Comparison of ENCODE assay signal across 7 mouse cellular contexts in genomic region chr2:114853715-114854530, GRCm38 (mm10).
DNase-seq lines count a peak whose midpoint lies in the region; ATAC-seq lines count a peak whose summit lies in the region.

No protein-coding gene starts in this region.

- no peaks in the 10 kb centered on the region for H3K4me1 ChIP-seq in intestine, embryonic 14.5 days (replicated peaks; ENCODE audit: control insufficient read depth, insufficient read depth, low read length)
- no peaks in the 10 kb centered on the region for H3K4me1 ChIP-seq in midbrain, embryonic 11.5 days (ENCODE audit: control insufficient read depth, insufficient read depth, low read length)
- H3K4me1 ChIP-seq in stomach, embryonic 14.5 days (ENCODE audit: control insufficient read depth, insufficient read depth, low read length): no peaks in the 10 kb centered on the region

- 0 out of 2 replicates have a peak, but pooled peaks have one; percentile 58 for ATAC-seq in intestine, embryonic 14.5 days (replicated peaks; ENCODE audit: low FRiP score, low TSS enrichment, low read depth)
- peak; percentile 89 for ATAC-seq in midbrain, embryonic 11.5 days (ENCODE audit: low FRiP score)
- ATAC-seq in stomach, embryonic 14.5 days (ENCODE audit: insufficient number of reproducible peaks, insufficient read depth, low FRiP score, low read depth): peak; percentile 80; the same call in 1 of the 2 replicates

- no peaks in the 10 kb centered on the region for H3K36me3 ChIP-seq in intestine, embryonic 14.5 days (ENCODE audit: control insufficient read depth, insufficient read depth, low read length)
- no peaks in the 10 kb centered on the region for H3K36me3 ChIP-seq in midbrain, embryonic 11.5 days (ENCODE audit: control insufficient read depth, insufficient read depth, low read length)
- H3K36me3 ChIP-seq in stomach, embryonic 14.5 days (ENCODE audit: control insufficient read depth, insufficient read depth, low read length): no peaks in the 10 kb centered on the region

- 38% methylated on average over 13 of the region's 13 CpGs for WGBS in intestine, embryonic 14.5 days
- 45% methylated on average over 13 of the region's 13 CpGs for WGBS in midbrain, embryonic 11.5 days
- WGBS in stomach, embryonic 14.5 days: 37% methylated on average over 13 of the region's 13 CpGs

- DNase-seq in adrenal gland, adult 18-20 months (ENCODE audit: low spot score in 2 of 2): peak; percentile 68 to 79
- peak; percentile 92 for DNase-seq in cerebellum, postnatal 14 days
- DNase-seq in frontal cortex, postnatal 25 days (ENCODE audit: low spot score in 2 of 2): peak; percentile 75 to 79
- peak; percentile 90 for DNase-seq in intestine, embryonic 14.5 days (ENCODE audit: low spot score)
- DNase-seq in left cerebral cortex, adult 8-10 months (ENCODE audit: low spot score in 2 of 2): peak; percentile 23 to 74
- DNase-seq in midbrain, embryonic 11.5 days (ENCODE audit: low spot score, missing footprints): peak; percentile 98

- H3K27ac ChIP-seq in intestine, embryonic 14.5 days (ENCODE audit: low read depth): no peak overlapping the region
- no peak overlapping the region for H3K27ac ChIP-seq in midbrain, embryonic 11.5 days (ENCODE audit: low read depth, low read length)
- H3K27ac ChIP-seq in stomach, embryonic 14.5 days (ENCODE audit: low read length): no peak overlapping the region

- H3K4me2 ChIP-seq in intestine, embryonic 14.5 days (ENCODE audit: low read length): no peak overlapping the region
- H3K4me2 ChIP-seq in midbrain, embryonic 11.5 days: no peak overlapping the region
- H3K4me2 ChIP-seq in stomach, embryonic 14.5 days (replicated peaks; ENCODE audit: low read depth, low read length): no peak overlapping the region; the same call in 1 of the 2 replicates

- H3K9ac ChIP-seq in intestine, embryonic 14.5 days (ENCODE audit: low read length): no peak overlapping the region
- no peak overlapping the region for H3K9ac ChIP-seq in midbrain, embryonic 11.5 days (ENCODE audit: low read length)
- no peak overlapping the region for H3K9ac ChIP-seq in stomach, embryonic 14.5 days (replicated peaks; ENCODE audit: low read depth, low read length)

- no peaks in the 10 kb centered on the region for H3K27me3 ChIP-seq in intestine, embryonic 14.5 days (replicated peaks; ENCODE audit: control insufficient read depth, insufficient read depth, low read length)
- no peaks in the 10 kb centered on the region for H3K27me3 ChIP-seq in midbrain, embryonic 11.5 days (ENCODE audit: control insufficient read depth, insufficient read depth, low read length)
- H3K27me3 ChIP-seq in stomach, embryonic 14.5 days (ENCODE audit: control insufficient read depth, insufficient read depth, low read length): no peaks in the 10 kb centered on the region

- H3K9me3 ChIP-seq in intestine, embryonic 14.5 days (ENCODE audit: control insufficient read depth, low read length): no peaks in the 10 kb centered on the region
- no peaks in the 10 kb centered on the region for H3K9me3 ChIP-seq in midbrain, embryonic 11.5 days (ENCODE audit: control insufficient read depth, low read length)
- no peaks in the 10 kb centered on the region for H3K9me3 ChIP-seq in stomach, embryonic 14.5 days (ENCODE audit: control insufficient read depth, low read depth, low read length)

- H3K4me3 ChIP-seq in intestine, embryonic 14.5 days (ENCODE audit: low read depth, low read length): no peak overlapping the region
- no peak overlapping the region for H3K4me3 ChIP-seq in midbrain, embryonic 11.5 days (ENCODE audit: low read depth, low read length)
- no peak overlapping the region for H3K4me3 ChIP-seq in stomach, embryonic 14.5 days (ENCODE audit: low read depth, low read length)
